In the genomic region with DNA sequence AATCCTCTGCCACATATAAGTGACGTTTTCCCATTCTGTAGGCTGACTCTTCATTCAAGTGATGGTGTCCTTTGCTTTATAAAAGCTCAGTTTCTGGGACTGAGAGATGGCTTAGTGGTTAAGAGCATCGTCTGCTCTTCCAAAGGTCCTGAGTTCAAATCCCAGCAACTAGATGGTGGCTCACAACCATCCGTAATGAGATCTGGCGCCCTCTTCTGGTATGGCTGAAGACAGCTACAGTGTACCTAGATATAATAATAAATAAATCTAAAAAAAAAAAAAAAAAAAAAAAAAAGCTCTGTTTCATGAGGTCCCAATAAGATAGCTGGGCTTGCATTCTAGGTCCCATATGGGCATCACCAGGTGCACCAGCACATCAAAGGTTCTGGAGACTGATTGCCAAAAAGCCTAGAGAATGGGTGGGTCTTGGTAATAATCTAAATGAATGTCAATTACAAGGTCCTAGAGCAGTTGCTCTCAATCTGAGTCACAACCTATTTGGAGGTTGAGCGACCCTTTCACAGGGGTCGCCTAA, we compare ENCODE assay signal across 16 mouse cellular contexts. TPM values are rescaled to one million over a fixed set of nuclear protein-coding genes. Genes with fewer than 3 reads are reported as not detected.
A peak's percentile ranks its signal among the peaks of the same experiment; 100 is the strongest.
DNase-seq lines count a peak whose midpoint lies in the region; ATAC-seq and TF ChIP-seq lines count a peak whose summit lies in the region.
"Had no signal": no experiment of that assay in that cellular context is flagged by ENCODE, and none has a peak within 500 bp of the region (broad histone marks: within the 10 kb centered on the region; RNA-seq: fewer than 3 reads in every experiment).

No protein-coding gene starts in this region.

- no peaks in the 10 kb centered on the region for H3K9me3 ChIP-seq in heart, embryonic 11.5 days (replicated peaks; ENCODE audit: control insufficient read depth, low read length)
- H3K9me3 ChIP-seq in E14TG2a.4 (ENCODE audit: low read length): no peaks in the 10 kb centered on the region
- H3K9me3 ChIP-seq in neural tube, embryonic 15.5 days (replicated peaks): no peaks in the 10 kb centered on the region
- H3K9me3 ChIP-seq: forebrain, embryonic 13.5 days; G1E; heart, embryonic 13.5 days; hindbrain, embryonic 13.5 days had no signal

- H3K4me3 ChIP-seq in heart, adult 2 months: no peak overlapping the region
- no peak overlapping the region for H3K4me3 ChIP-seq in heart, embryonic 11.5 days (ENCODE audit: low read depth, low read length)
- H3K4me3 ChIP-seq in E14TG2a.4 (replicated peaks; ENCODE audit: low read length): no peak overlapping the region
- no peak overlapping the region for H3K4me3 ChIP-seq in neural tube, embryonic 15.5 days (replicated peaks)
- H3K4me3 ChIP-seq: forebrain, embryonic 13.5 days; heart, embryonic 13.5 days; hindbrain, embryonic 13.5 days had no signal

- no peaks in the 10 kb centered on the region for H3K27me3 ChIP-seq in heart, adult 2 months (ENCODE audit: control insufficient read depth, insufficient read depth, low read length)
- H3K27me3 ChIP-seq in heart, embryonic 11.5 days (ENCODE audit: control insufficient read depth, insufficient read depth, low read length): no peaks in the 10 kb centered on the region
- H3K27me3 ChIP-seq in E14TG2a.4 (ENCODE audit: insufficient read depth, low read length): no peaks in the 10 kb centered on the region
- H3K27me3 ChIP-seq in neural tube, embryonic 15.5 days (replicated peaks): no peaks in the 10 kb centered on the region
- H3K27me3 ChIP-seq: forebrain, embryonic 13.5 days; heart, embryonic 13.5 days; hindbrain, embryonic 13.5 days had no signal

- no peak overlapping the region for H3K27ac ChIP-seq in heart, adult 2 months
- H3K27ac ChIP-seq in heart, embryonic 11.5 days (ENCODE audit: low read depth, low read length): no peak overlapping the region
- H3K27ac ChIP-seq in neural tube, embryonic 15.5 days (replicated peaks): no peak overlapping the region
- H3K27ac ChIP-seq: forebrain, embryonic 13.5 days; heart, embryonic 13.5 days; hindbrain, embryonic 13.5 days had no signal

- no peaks in the 10 kb centered on the region for H3K79me2 ChIP-seq in heart, adult 2 months (replicated peaks; ENCODE audit: control insufficient read depth, insufficient read depth, low read length)

- TF ChIP-seq POLR2A in heart, adult 2 months (IDR thresholded peaks at IDR 0.05; ENCODE audit: insufficient read depth, low read depth, low read length): no peak

- peak; percentile 63 for TF ChIP-seq CTCF in heart, adult 2 months (IDR thresholded peaks at IDR 0.05)
- TF ChIP-seq CTCF in E14TG2a.4 (conservative IDR thresholded peaks at IDR 0.05; ENCODE audit: low read length): peak; percentile 38

- WGBS in heart, adult 2 months: 87% methylated on average over 6 of the region's 6 CpGs
- 77% methylated on average over 6 of the region's 6 CpGs for WGBS in heart, embryonic 11.5 days (ENCODE audit: insufficient replicate concordance)
- 88% methylated on average over 6 of the region's 6 CpGs for WGBS in neural tube, embryonic 15.5 days

- no peak for TF ChIP-seq EP300 in heart, adult 2 months (IDR thresholded peaks at IDR 0.05; ENCODE audit: insufficient read depth, low read depth, low read length)

- no peaks in the 10 kb centered on the region; the same call in 1 of the 2 replicates for H3K36me3 ChIP-seq in heart, adult 2 months (ENCODE audit: control insufficient read depth, insufficient read depth, low read length)
- peaks cover 2% of the 10 kb centered on the region; the same call in 1 of the 2 replicates for H3K36me3 ChIP-seq in heart, embryonic 11.5 days (ENCODE audit: control insufficient read depth, insufficient read depth, low read length)
- H3K36me3 ChIP-seq in E14TG2a.4 (ENCODE audit: insufficient read depth, low read length): peaks cover 11% of the 10 kb centered on the region
- H3K36me3 ChIP-seq in neural tube, embryonic 15.5 days: no peaks in the 10 kb centered on the region
- H3K36me3 ChIP-seq: hindbrain, embryonic 13.5 days had no signal

- DNase-seq in heart, adult 2 months: no peak
- peak; percentile 26 for DNase-seq in lung, postnatal 10 days
- no peak for DNase-seq in lung, postnatal 4 days
- DNase-seq in naive thymus-derived CD4-positive, alpha-beta T cell, adult 2 months (ENCODE audit: low read depth): peak; percentile 35
- no peak for DNase-seq in kidney, postnatal 4 days
- DNase-seq: cerebellum, postnatal 25 days; gastrocnemius, postnatal 10 days; kidney, adult 9 months; right cerebral cortex, postnatal 14 days had no signal

- H3K9ac ChIP-seq in heart, adult 2 months (ENCODE audit: low read depth, low read length): no peak overlapping the region
- H3K9ac ChIP-seq in heart, embryonic 11.5 days (ENCODE audit: low read depth, low read length): no peak overlapping the region
- H3K9ac ChIP-seq in neural tube, embryonic 15.5 days (replicated peaks): no peak overlapping the region
- H3K9ac ChIP-seq: forebrain, embryonic 13.5 days; heart, embryonic 13.5 days; hindbrain, embryonic 13.5 days had no signal

- ATAC-seq in heart, embryonic 11.5 days (replicated peaks; ENCODE audit: insufficient number of reproducible peaks, low FRiP score, low TSS enrichment): no peak
- no peak for ATAC-seq in neural tube, embryonic 15.5 days (ENCODE audit: low FRiP score)
- ATAC-seq: forebrain, embryonic 13.5 days had no signal

- intact Hi-C loops in heart, adult 2 months (cut with DNase I): no loop called here

- H3K4me1 ChIP-seq in heart, adult 2 months (ENCODE audit: control insufficient read depth, insufficient read depth, low read length): peaks cover 1% of the 10 kb centered on the region; the same call in 1 of the 2 replicates
- H3K4me1 ChIP-seq in heart, embryonic 11.5 days (ENCODE audit: control insufficient read depth, insufficient read depth, low read length): no peaks in the 10 kb centered on the region
- H3K4me1 ChIP-seq in E14TG2a.4 (replicated peaks; ENCODE audit: low read depth, low read length): no peaks in the 10 kb centered on the region
- no peaks in the 10 kb centered on the region for H3K4me1 ChIP-seq in neural tube, embryonic 15.5 days
- H3K4me1 ChIP-seq: forebrain, embryonic 13.5 days; heart, embryonic 13.5 days; hindbrain, embryonic 13.5 days had no signal

- no peak overlapping the region for H3K4me2 ChIP-seq in heart, embryonic 11.5 days
- H3K4me2 ChIP-seq in neural tube, embryonic 15.5 days: no peak overlapping the region
- H3K4me2 ChIP-seq: forebrain, embryonic 13.5 days; heart, embryonic 13.5 days; hindbrain, embryonic 13.5 days had no signal

RNA-seq across cellular contexts. Expression of gene Asah2, which starts 9.5 kb away (rescaled TPM):
- total RNA-seq in heart, adult 2 months (2021): 10 to 100 TPM; 12.6 to 13.4 TPM
- polyA plus RNA-seq in heart, adult 2 months (2012; rRNA removed): 5.9 and 8.6 TPM in 2 replicates
- 3.1 and 3.3 TPM in 2 replicates for polyA plus RNA-seq in heart, embryonic 11.5 days (2014; fragmentation: Nextera tagmentation; extraction: Ambion mirVana)
- polyA plus RNA-seq in neural tube, embryonic 15.5 days (2015; fragmentation: Nextera tagmentation; extraction: Ambion mirVana): 1.1 and 1.2 TPM in 2 replicates

Comparison
In these comparisons a context has a peak if more than half of its experiments do, and no peak if none do; other contexts are left out.
1. DNase-seq: peak in lung, postnatal 10 days (single experiment) and naive thymus-derived CD4-positive, alpha-beta T cell, adult 2 months (single experiment); none in heart, adult 2 months (0 of 2), lung, postnatal 4 days (0 of 2) and kidney, postnatal 4 days (0 of 2).